Mouse (Mus musculus) left cerebral cortex, adult 2 months (tissue): Measurements from ENCODE around the gene Cmtm7. TPM values are rescaled to one million over a fixed set of nuclear protein-coding genes. Genes with fewer than 3 reads are reported as not detected.
A peak's percentile ranks its signal among the peaks of the same experiment; 100 is the strongest.

Experiments used
- DNase-seq, 2 experiments: peaks; one replicate each; pipeline ENCODE4 v3.0.0; 2021 to 2022; ENCODE audit warnings: low spot score in 2 of 2, mixed read lengths in 1 of 2; ENCODE audit errors: extremely low spot score in 1 of 2
- H3K27ac ChIP-seq: fragments of 200-600 bp; 2 replicates; pipeline ENCODE4 v1.8.1; 2022
- H3K4me3 ChIP-seq: fragments of 200-600 bp; 2 replicates; pipeline ENCODE4 v1.8.1; 2022
- CTCF ChIP-seq: fragments of 200-600 bp; IDR thresholded peaks from 2 replicates; pipeline ENCODE4 v1.8.1; 2022; ENCODE audit warnings: antibody characterized with exemption, mild to moderate bottlenecking, moderate library complexity
- intact Hi-C: fragments of 180-260 bp; cut with DNase I; formaldehyde crosslinking; loops from one replicate; pipeline ENCODE4 v1.15.1; 2025
- total RNA-seq, 2 experiments: library from RNA; stranded (reverse); gene quantifications; 2 replicates each; pipeline ENCODE4 v1.2.3; 2021

Gene Cmtm7
- total RNA-seq, 2 experiments from 2014 or later: 3.7 to 4.8 TPM

DNA sequence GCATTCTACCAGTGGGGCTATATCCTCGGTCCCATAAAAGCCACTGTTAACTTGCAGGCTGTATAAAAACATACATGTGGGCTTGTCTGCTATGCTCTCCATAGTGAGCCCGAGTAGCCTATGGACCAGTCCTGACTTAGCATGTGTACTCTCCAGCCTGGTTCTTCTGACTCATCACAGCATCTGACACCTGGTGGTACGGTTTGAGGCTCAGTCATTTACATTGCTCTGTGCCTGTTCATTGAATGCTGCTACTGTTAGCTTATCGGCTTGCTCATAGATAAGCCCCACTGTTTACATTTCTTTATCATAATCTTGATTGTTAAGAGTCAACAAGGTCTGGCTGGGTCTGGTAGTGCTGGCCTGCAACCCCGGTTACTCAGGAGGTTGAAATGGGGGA is 27.0 kb upstream of the Cmtm7 start:
- no peak for TF ChIP-seq CTCF
- DNase-seq: no peak
- intact Hi-C loops: loop anchor here (5.0 kb wide), 1 partner anchor 49 kb away; no protein-coding TSS in a partner anchor
- Histone ChIP-seq H3K4me3 (no peak overlapping the region), H3K27ac (no peak overlapping the region)

DNA sequence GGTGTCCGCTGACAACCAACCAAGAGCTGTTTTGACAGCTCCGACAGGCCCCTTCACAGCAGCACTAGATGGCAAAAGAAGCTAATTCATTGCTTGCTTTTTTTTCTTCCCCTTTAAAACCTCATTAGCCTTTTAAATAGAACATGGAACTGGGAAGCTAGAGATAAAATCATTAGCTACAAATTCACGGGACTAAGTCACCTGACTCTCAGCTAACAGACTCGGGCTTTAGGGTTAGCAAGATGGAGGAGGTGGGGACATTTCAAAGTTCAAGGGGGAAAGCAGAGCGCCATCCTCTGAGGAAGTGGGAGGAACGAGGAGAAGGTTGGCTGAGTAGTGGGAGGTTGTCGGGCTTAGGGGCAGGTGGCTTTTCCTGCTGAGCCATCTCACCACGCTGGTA is 25.6 kb upstream of the Cmtm7 start:
- intact Hi-C loops: loop anchor here (5.0 kb wide), 1 partner anchor 50 kb away; no protein-coding TSS in a partner anchor
- no peak for DNase-seq
- Histone ChIP-seq H3K27ac (no peak overlapping the region), H3K4me3 (no peak overlapping the region)
- no peak for TF ChIP-seq CTCF

DNA sequence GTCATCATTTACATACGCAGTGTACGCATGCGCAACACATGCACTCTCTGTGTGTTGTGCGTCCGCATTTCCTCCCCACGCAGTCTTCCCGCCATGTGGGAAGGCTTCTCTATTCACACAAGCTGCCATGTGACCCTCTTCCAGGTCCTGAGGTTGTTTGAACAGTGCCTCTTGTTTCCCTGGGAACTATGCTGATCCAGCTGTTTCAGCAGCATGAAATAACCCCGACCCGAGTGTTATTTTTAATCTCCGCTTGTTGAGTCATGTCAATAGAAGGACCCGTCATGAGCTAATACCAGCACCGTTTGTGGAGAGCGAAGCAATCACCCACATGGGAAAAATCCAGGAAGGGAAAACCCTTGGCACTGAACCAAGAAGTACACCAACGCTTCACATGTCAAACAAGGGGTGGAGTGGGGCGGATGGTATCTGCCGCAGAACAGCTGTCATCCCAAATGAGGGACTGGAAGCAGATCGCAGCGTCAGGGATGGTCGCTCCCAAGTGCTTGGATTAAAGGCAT is 23.6 kb upstream of the Cmtm7 start:
- DNase-seq: peak; percentile 25 to 50
- Histone ChIP-seq H3K4me3 (no peak overlapping the region), H3K27ac (no peak overlapping the region)
- intact Hi-C loops: loop anchor here (5.0 kb wide), 1 partner anchor 52 kb away; no protein-coding TSS in a partner anchor
- TF ChIP-seq CTCF: no peak

DNA sequence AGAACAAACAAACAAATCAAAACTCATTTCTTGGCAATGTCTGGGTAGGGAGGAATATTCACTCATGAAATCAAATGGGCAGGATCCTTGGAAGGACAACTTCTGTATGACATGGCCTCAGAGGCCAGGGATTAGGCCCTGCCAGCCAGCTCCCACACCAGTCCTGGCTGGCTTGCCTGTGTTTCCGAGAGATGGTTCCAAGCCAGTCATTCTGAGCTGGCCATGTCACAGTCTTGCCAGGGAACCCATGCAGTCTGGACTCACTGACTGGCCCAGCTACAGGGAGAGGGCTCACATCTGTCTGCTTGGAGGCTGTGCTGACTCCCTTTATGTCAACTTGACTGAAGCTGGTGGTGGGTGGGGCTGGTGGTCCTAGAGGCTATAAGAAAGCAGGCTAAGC is 20.5 kb upstream of the Cmtm7 start:
- Histone ChIP-seq H3K27ac (no peak overlapping the region), H3K4me3 (no peak overlapping the region)
- no peak for DNase-seq
- TF ChIP-seq CTCF: no peak
- intact Hi-C loops: no loop called here

DNA sequence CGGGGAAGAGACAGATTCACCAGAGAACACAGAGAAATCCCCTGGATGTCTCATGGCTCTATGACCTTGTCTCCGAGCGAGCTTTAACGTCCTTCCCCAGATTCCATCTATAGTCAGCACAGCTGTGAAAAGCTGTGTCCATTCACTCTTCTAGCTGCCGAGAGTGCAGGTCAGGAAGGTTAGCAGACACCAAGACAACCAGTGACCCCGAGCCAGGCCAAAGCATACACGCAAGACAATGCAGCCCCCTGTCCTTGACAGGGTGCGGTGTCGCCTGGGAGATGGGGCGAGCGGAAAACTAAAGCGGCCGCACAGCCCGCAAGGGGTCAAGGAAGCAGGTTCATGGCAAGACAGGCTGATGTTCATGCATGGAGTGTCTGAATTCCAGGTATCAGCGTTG is 19.6 kb upstream of the Cmtm7 start:
- TF ChIP-seq CTCF: no peak
- intact Hi-C loops: no loop called here
- DNase-seq: no peak
- Histone ChIP-seq H3K4me3 (no peak overlapping the region), H3K27ac (no peak overlapping the region)

DNA sequence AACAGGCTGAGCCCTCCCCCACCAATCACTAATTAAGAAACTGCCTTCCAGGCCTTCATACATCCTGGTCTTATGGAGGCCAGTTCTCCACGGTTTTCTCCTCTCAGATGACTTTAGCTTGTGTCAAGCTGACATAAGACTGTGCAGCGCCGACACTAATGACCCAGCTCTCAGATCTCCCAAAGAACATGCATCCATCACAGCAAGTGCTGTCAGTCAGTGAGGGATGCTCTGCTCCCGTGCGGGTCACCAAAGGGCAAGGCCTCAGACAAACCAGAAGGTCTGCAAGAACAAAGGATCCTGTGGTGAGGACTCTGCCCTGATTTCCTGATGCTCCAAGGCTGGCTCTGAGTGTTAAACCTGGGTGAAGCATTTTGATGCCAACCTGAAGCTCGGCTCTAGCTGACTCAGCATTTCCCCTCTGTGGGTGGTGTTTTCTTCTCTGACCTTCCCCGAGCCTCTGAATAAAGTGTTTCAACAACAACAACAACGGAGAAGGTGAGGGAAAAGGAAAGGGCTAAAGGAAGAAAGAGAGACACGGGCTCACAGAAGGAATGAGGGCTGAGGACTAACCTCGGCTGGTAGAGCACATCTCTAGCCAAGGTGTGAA is 17.9 kb upstream of the Cmtm7 start:
- DNase-seq: no peak
- no peak overlapping the region for H3K27ac ChIP-seq
- TF ChIP-seq CTCF: no peak
- no peak overlapping the region for H3K4me3 ChIP-seq
- intact Hi-C loops: loop anchor here (2.0 to 10.0 kb wide), 4 partner anchors 87 to 903 kb away; no protein-coding TSS in a partner anchor

DNA sequence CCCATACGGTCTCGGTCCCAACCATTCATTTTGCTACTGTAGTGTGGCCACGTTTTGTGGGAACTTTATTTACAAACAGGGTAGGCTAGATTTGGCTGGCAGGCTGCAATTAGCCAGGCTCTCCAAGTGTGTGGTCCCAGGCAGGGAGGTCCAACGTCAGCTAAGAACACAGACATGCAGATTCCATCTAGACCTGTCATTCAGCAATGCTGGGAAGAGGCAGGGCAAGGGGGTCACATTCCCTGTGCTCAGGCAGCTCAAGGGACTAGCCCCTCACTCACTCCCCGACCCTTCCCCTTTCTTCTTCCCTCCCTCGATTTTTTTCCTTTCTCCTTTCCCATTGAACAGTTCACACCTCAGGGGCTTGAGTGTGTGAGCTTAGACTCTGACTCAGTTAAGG is 17.2 kb upstream of the Cmtm7 start:
- no peak for DNase-seq
- no peak overlapping the region for H3K4me3 ChIP-seq
- intact Hi-C loops: loop anchor here (2.0 to 10.0 kb wide), 4 partner anchors 88 to 903 kb away; no protein-coding TSS in a partner anchor
- TF ChIP-seq CTCF: no peak
- H3K27ac ChIP-seq: no peak overlapping the region

DNA sequence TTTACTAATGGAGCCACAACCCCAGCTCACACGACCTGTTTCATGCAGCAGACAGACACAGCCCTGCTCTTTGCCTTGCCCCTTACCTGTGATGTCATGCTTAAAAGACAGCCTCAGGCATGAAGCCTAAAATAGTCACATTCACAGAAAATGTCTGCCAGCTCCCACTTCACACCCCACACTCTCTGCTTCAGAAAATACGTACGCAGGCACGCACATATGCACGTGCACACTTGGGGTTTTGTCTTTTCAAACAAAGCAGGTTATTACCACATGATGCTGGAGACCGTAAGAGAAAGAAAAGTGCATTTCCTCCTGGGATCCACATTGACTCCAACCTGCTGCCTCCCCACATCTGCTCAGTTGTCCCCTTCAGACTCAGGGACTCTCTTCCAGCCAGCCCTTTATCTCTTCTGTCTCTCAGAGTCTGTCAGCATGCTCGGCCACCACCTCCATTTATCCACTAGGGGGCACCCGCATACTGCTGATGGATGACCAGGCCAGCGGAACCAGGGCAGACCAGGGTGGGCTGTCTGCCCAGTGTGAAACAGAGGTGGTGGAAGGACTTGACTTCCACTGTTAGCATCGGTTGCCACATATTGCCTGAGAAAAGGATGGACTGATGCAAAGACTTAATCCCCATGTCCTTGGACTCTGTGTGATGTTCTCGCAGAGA is 15.8 kb upstream of the Cmtm7 start:
- Histone ChIP-seq H3K4me3 (no peak overlapping the region), H3K27ac (no peak overlapping the region)
- intact Hi-C loops: loop anchor here (1.0 to 10.0 kb wide), 5 partner anchors 89 to 905 kb away; no protein-coding TSS in a partner anchor
- peak; percentile 83 to 86 for DNase-seq
- peak; percentile 99 for TF ChIP-seq CTCF

DNA sequence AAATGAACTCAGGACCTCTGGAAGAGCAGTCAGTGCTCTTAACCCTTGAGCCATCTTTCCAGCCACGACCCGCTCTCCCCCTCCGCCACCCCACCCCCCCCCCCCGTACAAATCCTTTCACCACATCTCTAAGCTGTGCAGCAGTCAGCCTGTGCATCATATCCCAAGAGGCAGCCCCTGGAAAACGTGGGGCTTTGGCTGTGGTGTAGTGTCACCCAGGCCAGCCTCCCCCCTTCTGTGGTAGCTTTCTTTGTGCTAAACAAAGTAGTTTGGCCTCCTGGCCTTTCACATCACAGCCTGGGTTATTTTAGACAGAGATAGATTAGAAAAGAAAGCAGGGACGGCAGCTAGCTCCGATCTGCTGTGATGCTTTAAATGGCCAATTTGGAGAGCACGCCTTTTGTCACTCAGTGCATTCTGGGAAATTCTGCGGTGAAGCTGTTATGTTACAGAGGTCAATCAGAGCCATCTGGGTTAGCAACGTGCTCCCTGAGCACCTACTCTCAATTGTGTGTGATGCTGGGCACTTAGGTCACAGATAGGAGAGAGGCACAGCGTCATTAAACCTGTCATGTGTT is 14.9 kb upstream of the Cmtm7 start:
- DNase-seq: no peak
- no peak for TF ChIP-seq CTCF
- intact Hi-C loops: loop anchor here (1.0 to 10.0 kb wide), 4 partner anchors 116 to 906 kb away; no protein-coding TSS in a partner anchor
- Histone ChIP-seq H3K4me3 (no peak overlapping the region), H3K27ac (no peak overlapping the region)

DNA sequence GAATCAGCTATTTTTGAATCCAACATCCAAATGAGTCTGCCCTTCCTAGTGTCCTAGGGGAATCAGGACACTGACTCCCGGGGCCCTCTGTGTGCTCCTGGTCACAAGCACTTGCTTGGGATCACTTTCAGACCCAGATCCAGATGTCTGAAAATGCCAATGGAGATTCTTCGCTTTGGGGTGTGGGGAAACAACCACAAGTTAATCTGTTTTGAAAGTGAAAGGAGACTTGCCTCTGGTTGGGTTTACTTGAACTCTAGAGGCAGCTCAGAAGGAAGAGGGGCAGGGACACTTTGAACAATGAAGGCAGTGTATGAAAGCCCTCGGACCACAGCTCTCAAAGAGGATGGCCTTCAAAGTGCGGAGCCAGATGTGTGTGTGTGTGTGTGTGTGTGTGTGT is 12.8 kb upstream of the Cmtm7 start:
- Histone ChIP-seq H3K27ac (no peak overlapping the region), H3K4me3 (no peak overlapping the region)
- no peak for TF ChIP-seq CTCF
- intact Hi-C loops: loop anchor here (10.0 kb wide), 1 partner anchor 470 kb away; no protein-coding TSS in a partner anchor
- DNase-seq: no peak

DNA sequence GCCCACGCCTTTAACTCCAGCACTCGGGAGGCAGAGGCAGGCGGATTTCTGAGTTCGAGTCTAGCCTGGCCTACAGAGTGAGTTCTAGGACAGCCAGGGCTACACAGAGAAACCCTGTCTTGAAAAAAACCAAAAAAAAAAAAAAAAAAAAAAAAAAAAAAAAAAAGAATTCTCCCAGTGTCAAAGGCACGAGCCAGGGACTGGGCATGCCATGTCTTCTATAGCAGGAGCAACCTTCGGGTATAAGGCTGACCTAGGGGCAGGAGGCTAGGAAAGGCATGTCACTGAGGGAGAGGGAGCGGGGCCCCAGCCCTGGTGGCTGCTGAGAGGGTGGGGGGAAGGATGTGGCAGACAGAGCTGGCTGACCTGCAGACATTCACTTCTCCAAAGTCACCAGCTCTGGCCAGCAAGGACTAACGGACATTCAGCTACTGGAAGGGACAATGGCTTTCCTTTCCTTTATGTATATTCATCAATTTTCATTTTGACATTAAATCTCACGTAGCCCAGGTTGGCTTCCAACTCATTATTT is 12.2 kb upstream of the Cmtm7 start:
- Histone ChIP-seq H3K4me3 (no peak overlapping the region), H3K27ac (no peak overlapping the region)
- no peak for TF ChIP-seq CTCF
- intact Hi-C loops: loop anchor here (10.0 kb wide), 1 partner anchor 471 kb away; no protein-coding TSS in a partner anchor
- no peak for DNase-seq

DNA sequence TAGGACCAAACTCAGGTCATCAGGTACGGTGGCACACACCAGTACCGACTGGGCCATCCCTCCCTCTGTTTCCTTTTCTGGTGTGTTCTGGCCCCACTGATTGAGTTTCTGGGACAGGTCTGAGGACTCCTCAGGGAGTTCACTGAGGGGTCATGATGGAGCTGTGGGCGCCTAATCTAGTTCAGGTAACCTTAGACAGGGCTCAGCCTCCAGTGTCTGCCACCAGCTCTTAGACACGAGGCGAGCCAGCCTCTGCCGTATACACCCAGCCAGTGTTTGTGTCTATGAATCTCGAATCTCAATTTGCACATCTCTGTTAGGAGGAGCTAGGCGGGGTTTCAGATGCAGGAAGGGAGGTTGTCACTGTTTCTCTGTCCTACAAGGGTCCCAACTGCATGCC is 8.3 kb upstream of the Cmtm7 start:
- no peak overlapping the region; the same call in 1 of the 2 replicates for H3K27ac ChIP-seq
- no peak for DNase-seq
- intact Hi-C loops: loop anchor here (10.0 kb wide), 1 partner anchor 475 kb away; no protein-coding TSS in a partner anchor
- TF ChIP-seq CTCF: no peak
- no peak overlapping the region for H3K4me3 ChIP-seq
